Mouse (Mus musculus) myocyte (in vitro differentiated cells): ENCODE data around the gene Aff2.

ENCODE experiments used
- CEBPB ChIP-seq: IDR thresholded peaks from 2 replicates; pipeline ENCODE4 v1.6.1; 2011; ENCODE audit warnings: mild to moderate bottlenecking, moderate library complexity; ENCODE audit not compliant: poor library complexity, insufficient read depth, severe bottlenecking
- E2F4 ChIP-seq: IDR thresholded peaks from one replicate; pipeline ENCODE4 v1.6.1; 2011; ENCODE audit warnings: mild to moderate bottlenecking, control low read depth, moderate library complexity; ENCODE audit not compliant: insufficient read depth
- MAX ChIP-seq: IDR thresholded peaks from one replicate; pipeline ENCODE4 v1.6.1; 2011; ENCODE audit warnings: low read depth, mild to moderate bottlenecking, control low read depth
- MYOD1 ChIP-seq, 3 experiments: IDR thresholded peaks; one replicate each; pipeline ENCODE4 v1.6.1; 2011; ENCODE audit warnings: control low read depth in 2 of 3, low read depth in 2 of 3, mild to moderate bottlenecking in 2 of 3, moderate library complexity in 1 of 3; ENCODE audit not compliant: insufficient read length in 2 of 3, control insufficient read depth in 1 of 3
- MYOG ChIP-seq, 3 experiments: IDR thresholded peaks; one replicate each; pipeline ENCODE4 v1.6.1; 2011; ENCODE audit warnings: control low read depth in 2 of 3, low read depth in 2 of 3, mild to moderate bottlenecking in 2 of 3; ENCODE audit not compliant: insufficient read length in 2 of 3, control insufficient read depth in 1 of 3, insufficient read depth in 1 of 3
- POLR2A ChIP-seq: IDR thresholded peaks from one replicate; pipeline ENCODE4 v1.6.1; 2011; ENCODE audit warnings: low read depth, mild to moderate bottlenecking, control low read depth, moderate library complexity; ENCODE audit not compliant: insufficient read length
- POLR2AphosphoS2 ChIP-seq: IDR thresholded peaks from one replicate; pipeline ENCODE4 v1.6.1; 2011; ENCODE audit warnings: low read depth, control low read depth; ENCODE audit not compliant: insufficient read length
- REST ChIP-seq: IDR thresholded peaks from one replicate; pipeline ENCODE4 v1.6.1; 2011; ENCODE audit warnings: mild to moderate bottlenecking, control low read depth, moderate library complexity; ENCODE audit not compliant: insufficient read depth, insufficient read length
- SRF ChIP-seq: IDR thresholded peaks from one replicate; pipeline ENCODE4 v1.6.1; 2011; ENCODE audit warnings: low read depth; ENCODE audit not compliant: control insufficient read depth, insufficient read length
- TCF12 ChIP-seq: IDR thresholded peaks from one replicate; pipeline ENCODE4 v1.6.1; 2011; ENCODE audit warnings: mild to moderate bottlenecking, control low read depth; ENCODE audit not compliant: poor library complexity, insufficient read depth, severe bottlenecking
- TCF3 ChIP-seq: IDR thresholded peaks from one replicate; pipeline ENCODE4 v1.6.1; 2011; ENCODE audit warnings: low read depth, control low read depth; ENCODE audit not compliant: insufficient read length
- USF1 ChIP-seq: IDR thresholded peaks from one replicate; pipeline ENCODE4 v1.6.1; 2011; ENCODE audit warnings: low read depth, mild to moderate bottlenecking, control low read depth, moderate library complexity

DNA sequence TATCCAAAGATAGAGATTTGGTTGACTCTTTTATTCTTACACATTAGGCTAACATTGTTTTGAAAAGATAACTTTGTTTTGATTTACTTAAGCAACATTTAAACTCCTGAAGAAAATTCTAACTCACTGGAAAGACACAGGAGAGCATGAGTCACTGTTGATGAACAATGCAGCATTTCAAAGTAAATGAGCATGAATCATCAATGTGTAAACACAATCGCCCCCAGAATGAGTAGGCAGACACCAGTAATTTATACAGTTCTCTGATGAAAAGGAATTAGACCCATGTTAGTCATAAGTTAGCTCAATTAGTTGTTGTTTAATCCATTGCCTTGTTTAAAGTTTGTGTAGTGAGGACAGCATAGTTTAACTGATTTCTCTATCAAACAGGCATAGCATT is 180.7 kb downstream of the Aff2 start:
- TF ChIP-seq POLR2A (no peak), E2F4 (no peak), TCF12 (no peak), POLR2AphosphoS2 (no peak), MYOD1 (IDR thresholded peaks at IDR 0.05; ENCODE audit: control insufficient read depth in 1 of 3, insufficient read length in 2 of 3, low read depth in 2 of 3) (no peak), REST (no peak), USF1 (no peak), TCF3 (no peak), SRF (no peak), MYOG (IDR thresholded peaks at IDR 0.05; ENCODE audit: control insufficient read depth in 1 of 3, insufficient read depth in 1 of 3, insufficient read length in 2 of 3, low read depth in 2 of 3) (no peak), MAX (no peak), CEBPB (no peak)
